Comparison of ENCODE assay signal across 15 mouse cellular contexts in the genomic region with DNA sequence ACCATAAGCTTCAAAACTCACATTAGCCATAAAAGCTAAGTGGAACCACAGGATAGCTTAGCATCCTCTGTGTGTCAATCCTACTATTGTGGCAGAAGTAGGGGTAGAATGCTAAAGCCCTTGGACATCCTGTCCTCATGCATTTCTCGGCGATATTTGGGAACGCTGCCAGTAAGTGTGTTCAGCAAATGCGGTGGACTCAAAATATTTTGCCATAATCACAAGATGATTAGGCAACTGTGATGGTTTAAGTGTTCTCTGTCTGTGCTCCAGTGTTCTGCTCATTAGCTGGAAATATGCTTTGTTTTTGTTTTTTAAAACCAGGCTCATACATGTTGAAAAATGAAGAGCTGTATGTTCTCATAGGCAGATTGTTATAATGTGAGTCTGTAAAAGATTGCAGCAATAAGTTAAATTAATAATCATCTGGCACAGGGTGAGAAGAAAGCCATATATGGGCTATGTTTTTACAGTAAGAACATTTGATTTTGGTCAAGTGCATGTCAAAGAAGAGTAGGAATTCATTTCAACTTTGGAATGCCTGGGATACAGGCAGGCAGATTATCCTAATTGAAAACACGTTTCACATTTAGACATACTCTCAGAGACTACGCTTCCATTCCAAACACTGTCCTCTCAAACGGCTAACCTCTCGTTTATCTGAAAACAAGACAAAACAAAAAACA. TPM values are rescaled to one million over a fixed set of nuclear protein-coding genes. Genes with fewer than 3 reads are reported as not detected.
DNase-seq lines count a peak whose midpoint lies in the region; ATAC-seq and TF ChIP-seq lines count a peak whose summit lies in the region.
"Had no signal": no experiment of that assay in that cellular context is flagged by ENCODE, and none has a peak within 500 bp of the region (broad histone marks: within the 10 kb centered on the region; RNA-seq: fewer than 3 reads in every experiment).

No protein-coding gene starts in this region.

- H3K27ac ChIP-seq in hindbrain, postnatal 0 days: no peak overlapping the region
- H3K27ac ChIP-seq in hindbrain, embryonic 14.5 days: no peak overlapping the region
- H3K27ac ChIP-seq: hindbrain, embryonic 10.5 days; kidney, embryonic 15.5 days; macrophage; neural tube, embryonic 15.5 days had no signal

- no peak overlapping the region for H3K9ac ChIP-seq in hindbrain, postnatal 0 days (replicated peaks; ENCODE audit: low read length)
- no peak overlapping the region for H3K9ac ChIP-seq in hindbrain, embryonic 14.5 days
- H3K9ac ChIP-seq: kidney, embryonic 15.5 days; neural tube, embryonic 15.5 days had no signal

- no peak for ATAC-seq in hindbrain, postnatal 0 days
- no peak for ATAC-seq in hindbrain, embryonic 14.5 days (ENCODE audit: low FRiP score)

- WGBS in hindbrain, postnatal 0 days: 69% methylated on average over 8 of the region's 8 CpGs
- 78% methylated on average over 8 of the region's 8 CpGs for WGBS in hindbrain, embryonic 14.5 days

- no peaks in the 10 kb centered on the region for H3K36me3 ChIP-seq in hindbrain, postnatal 0 days (ENCODE audit: insufficient read depth, low read length)
- H3K36me3 ChIP-seq in hindbrain, embryonic 14.5 days (replicated peaks; ENCODE audit: control insufficient read depth, insufficient read depth): no peaks in the 10 kb centered on the region
- H3K36me3 ChIP-seq: hindbrain, embryonic 10.5 days; kidney, embryonic 15.5 days; neural tube, embryonic 15.5 days had no signal

- peak; percentile 18 for DNase-seq in hindbrain, postnatal 0 days (ENCODE audit: low spot score)
- DNase-seq in hindbrain, embryonic 14.5 days (ENCODE audit: low spot score): no peak
- DNase-seq in 3T3-L1 (ENCODE audit: low read depth, low spot score): peak; percentile 34
- peak; percentile 36 for DNase-seq in Muller cell, postnatal 12 days (ENCODE audit: inconsistent ontology term)
- peak; percentile 22 for DNase-seq in lung, postnatal 10 days
- DNase-seq in neural tube, embryonic 10.5 days (ENCODE audit: extremely low spot score, low spot score): no peak
- DNase-seq in adrenal gland, postnatal 36 days: no peak
- DNase-seq: adrenal gland, postnatal 10 days; cerebellum, postnatal 14 days; gastrocnemius, postnatal 25 days; thymus, postnatal 36 days had no signal

- H3K4me3 ChIP-seq in hindbrain, postnatal 0 days (ENCODE audit: low read length): no peak overlapping the region
- H3K4me3 ChIP-seq in hindbrain, embryonic 14.5 days (replicated peaks; ENCODE audit: low read length): no peak overlapping the region
- H3K4me3 ChIP-seq: hindbrain, embryonic 10.5 days; kidney, embryonic 15.5 days; neural tube, embryonic 15.5 days had no signal

- H3K9me3 ChIP-seq in hindbrain, postnatal 0 days (ENCODE audit: low read length): no peaks in the 10 kb centered on the region
- no peaks in the 10 kb centered on the region for H3K9me3 ChIP-seq in hindbrain, embryonic 14.5 days (ENCODE audit: control insufficient read depth, low read length)
- H3K9me3 ChIP-seq: hindbrain, embryonic 10.5 days; kidney, embryonic 15.5 days; neural tube, embryonic 15.5 days had no signal

- H3K27me3 ChIP-seq in hindbrain, postnatal 0 days (ENCODE audit: insufficient read depth, low read length): no peaks in the 10 kb centered on the region
- H3K27me3 ChIP-seq in hindbrain, embryonic 14.5 days (ENCODE audit: control insufficient read depth, insufficient read depth, low read length): no peaks in the 10 kb centered on the region
- H3K27me3 ChIP-seq: neural tube, embryonic 15.5 days had no signal

- H3K4me1 ChIP-seq in hindbrain, postnatal 0 days (ENCODE audit: insufficient read depth, low read length): no peaks in the 10 kb centered on the region
- no peaks in the 10 kb centered on the region for H3K4me1 ChIP-seq in hindbrain, embryonic 14.5 days (replicated peaks; ENCODE audit: control insufficient read depth, insufficient read depth, low read length)
- H3K4me1 ChIP-seq: hindbrain, embryonic 10.5 days; kidney, embryonic 15.5 days; neural tube, embryonic 15.5 days had no signal

- no peak for TF ChIP-seq CTCF in hindbrain, postnatal 0 days (IDR thresholded peaks at IDR 0.05; ENCODE audit: low read depth)

- H3K4me2 ChIP-seq in hindbrain, postnatal 0 days (ENCODE audit: low read depth, low read length): no peak overlapping the region
- H3K4me2 ChIP-seq in hindbrain, embryonic 14.5 days (replicated peaks): no peak overlapping the region
- H3K4me2 ChIP-seq: kidney, embryonic 15.5 days; neural tube, embryonic 15.5 days had no signal

RNA-seq across cellular contexts. Expression of a gene that starts 41.9 kb away (rescaled TPM):
- total RNA-seq in hindbrain, postnatal 0 days (2014; rRNA removed): 6.9 and 7.6 TPM in 2 replicates
- polyA plus RNA-seq in hindbrain, postnatal 0 days (2015; fragmentation: Nextera tagmentation; extraction: Ambion mirVana): 4.0 and 4.1 TPM in 2 replicates
- 10.7 and 12.2 TPM in 2 replicates for polyA plus RNA-seq in hindbrain, embryonic 14.5 days (2014; fragmentation: Nextera tagmentation; extraction: Ambion mirVana)
- 10 to 100 TPM; 14.9 to 18.4 TPM for total RNA-seq in adrenal gland, postnatal 36 days (2021)

Comparison
In these comparisons a context has a peak if more than half of its experiments do, and no peak if none do; other contexts are left out.
1. DNase-seq: peak in hindbrain, postnatal 0 days (single experiment), 3T3-L1 (single experiment), Muller cell, postnatal 12 days (single experiment) and lung, postnatal 10 days (single experiment); none in hindbrain, embryonic 14.5 days (single experiment), neural tube, embryonic 10.5 days (single experiment) and adrenal gland, postnatal 36 days (0 of 2).